Mouse (Mus musculus): ENCODE measurements around the gene Tnni3k. TPM values are rescaled to one million over a fixed set of nuclear protein-coding genes. Genes with fewer than 3 reads are reported as not detected.
"Not testable (repeated sequence)": the region's sequence is repeated elsewhere in the genome, so short reads cannot be mapped to it uniquely, and the experiment has no call there.

Tnni3k gene
- polyA plus RNA-seq, 1 experiment from 2014 or later, result 0.10 TPM

DNA sequence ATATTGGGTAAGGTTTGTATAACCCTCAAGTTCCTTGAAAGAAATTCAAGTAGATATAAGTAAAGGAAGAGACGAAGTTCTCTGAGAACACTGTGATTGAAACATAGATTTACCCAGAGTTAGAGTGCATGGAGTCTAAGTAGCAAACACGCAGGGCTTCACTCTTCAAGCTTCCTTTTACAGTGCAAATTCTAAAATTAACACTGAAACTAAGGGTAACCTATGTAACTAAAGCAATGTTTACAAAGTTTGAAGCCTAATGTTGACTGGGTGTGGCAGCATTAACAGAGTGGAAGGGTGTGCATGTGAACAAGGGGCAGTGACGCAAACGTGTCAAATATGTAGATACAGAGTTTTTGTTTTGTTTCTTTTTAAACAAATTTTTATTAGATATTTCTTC lies 186.4 kb downstream of the Tnni3k start:
- Histone ChIP-seq H3K36me3 (no peaks in the 10 kb centered on the region), H3K27ac (replicated peaks) (no peak overlapping the region), H3K4me2 (replicated peaks) (no peak overlapping the region), H3K27me3 (no peaks in the 10 kb centered on the region), H3K9me3 (no peaks in the 10 kb centered on the region), H3K9ac (replicated peaks) (no peak overlapping the region), H3K4me1 (no peaks in the 10 kb centered on the region), H3K4me3 (no peak overlapping the region)
- ATAC-seq (replicated peaks), result no peak
- 91% methylated on average over 4 of the region's 4 CpGs for WGBS

DNA sequence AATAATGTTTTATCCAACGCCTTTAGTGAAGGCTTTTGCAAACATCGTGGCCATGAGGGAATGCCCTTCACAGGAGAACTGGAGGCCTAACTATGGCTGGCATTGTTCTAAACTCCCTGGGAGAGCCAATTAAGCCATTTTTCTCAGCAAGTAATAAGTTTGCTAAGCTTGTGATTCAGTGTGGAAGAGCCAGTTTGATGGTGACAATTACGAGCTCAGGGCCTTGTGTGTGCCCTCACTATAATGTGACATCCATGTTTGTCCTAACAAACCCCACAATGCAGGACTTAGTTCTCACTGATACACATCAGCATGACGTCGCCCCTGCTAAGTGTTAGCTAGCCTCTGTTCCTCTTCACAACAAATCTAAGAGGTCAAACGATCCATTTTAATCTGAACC lies 193.3 kb downstream of the Tnni3k start:
- no peak for ATAC-seq (replicated peaks)
- Histone ChIP-seq H3K4me1 (no peaks in the 10 kb centered on the region), H3K27ac (replicated peaks) (no peak overlapping the region), H3K9me3 (no peaks in the 10 kb centered on the region), H3K36me3 (no peaks in the 10 kb centered on the region), H3K27me3 (no peaks in the 10 kb centered on the region), H3K4me2 (replicated peaks) (no peak overlapping the region), H3K9ac (replicated peaks) (no peak overlapping the region), H3K4me3 (no peak overlapping the region)
- WGBS, result 18% methylated on average over 6 of the region's 6 CpGs

DNA sequence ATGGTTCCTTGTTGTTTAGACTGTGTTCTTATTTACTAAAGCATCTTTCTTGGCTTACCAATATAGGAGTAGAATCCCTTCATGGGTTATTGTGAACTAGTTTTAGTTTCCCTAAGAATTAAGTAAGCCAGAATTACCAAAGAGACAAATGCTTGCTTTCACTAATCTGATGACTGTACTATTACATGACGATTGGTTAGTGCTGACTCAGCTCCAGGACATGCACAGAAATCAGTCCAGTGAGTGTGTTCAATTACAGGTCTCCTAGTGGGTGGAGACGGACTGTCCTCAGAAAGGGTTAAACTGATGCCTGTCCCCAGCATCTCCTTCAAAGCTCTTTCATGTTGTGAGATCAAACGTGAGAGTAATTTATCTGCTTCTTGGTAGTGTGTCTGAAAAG lies 195.5 kb downstream of the Tnni3k start:
- no peak for ATAC-seq (replicated peaks)

DNA sequence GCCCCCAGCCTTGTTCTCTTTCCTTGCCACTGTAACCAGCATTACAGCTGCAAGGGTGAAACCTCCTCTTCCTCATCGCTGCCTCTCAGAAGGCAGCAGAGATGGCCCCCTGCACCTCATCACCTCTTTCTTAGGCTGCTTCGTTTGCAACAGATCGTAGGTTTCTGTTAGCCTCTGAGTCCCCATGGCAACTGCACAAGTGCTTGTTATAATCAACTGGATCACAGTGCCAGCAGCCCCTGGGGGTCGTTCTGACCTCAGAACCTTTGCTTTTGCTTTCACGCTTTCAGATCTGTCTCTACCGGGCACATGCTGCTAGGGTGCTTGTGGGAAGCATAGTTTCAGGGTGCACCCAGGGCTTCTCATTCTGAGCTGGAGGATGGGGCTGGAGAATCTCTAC lies 201.9 kb downstream of the Tnni3k start:
- Histone ChIP-seq H3K9me3 (no peaks in the 10 kb centered on the region), H3K9ac (replicated peaks) (no peak overlapping the region), H3K4me2 (replicated peaks) (no peak overlapping the region), H3K4me1 (peaks cover 18% of the 10 kb centered on the region), H3K27ac (replicated peaks) (no peak overlapping the region), H3K4me3 (no peak overlapping the region), H3K27me3 (no peaks in the 10 kb centered on the region), H3K36me3 (no peaks in the 10 kb centered on the region)
- 17% methylated on average over 6 of the region's 6 CpGs for WGBS
- peak; percentile 55; the same call in 1 of the 2 replicates for ATAC-seq (replicated peaks)

More for the DNA sequence above, 195.5 kb downstream of the Tnni3k start:
- no peak overlapping the region for H3K9ac ChIP-seq (replicated peaks)
- no peaks in the 10 kb centered on the region for H3K9me3 ChIP-seq
- 47% methylated on average over 3 of the region's 3 CpGs for WGBS
- H3K27me3 ChIP-seq, result no peaks in the 10 kb centered on the region
- no peaks in the 10 kb centered on the region for H3K4me1 ChIP-seq
- H3K4me2 ChIP-seq (replicated peaks), result no peak overlapping the region
- H3K4me3 ChIP-seq, result no peak overlapping the region
- no peak overlapping the region for H3K27ac ChIP-seq (replicated peaks)
- no peaks in the 10 kb centered on the region for H3K36me3 ChIP-seq

DNA sequence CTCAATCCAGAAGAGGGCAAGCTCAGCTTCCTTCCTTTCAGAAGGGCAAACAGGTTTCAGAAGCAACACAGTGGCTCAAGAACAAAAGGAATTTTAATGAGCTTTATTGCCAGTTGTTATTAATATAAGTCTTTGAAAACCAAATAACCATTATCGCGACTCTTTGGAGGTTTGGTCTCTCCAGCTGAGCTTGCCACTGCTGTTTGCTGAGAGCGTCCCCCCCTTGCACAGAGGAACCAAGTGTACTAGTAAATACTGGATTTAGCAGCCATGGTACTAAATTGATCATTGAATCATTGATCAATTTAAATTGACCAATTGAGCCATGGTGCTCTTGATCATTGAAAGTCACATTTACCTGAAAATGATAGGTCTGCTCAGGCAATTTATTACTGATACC lies 202.9 kb downstream of the Tnni3k start:
- Histone ChIP-seq H3K9me3 (no peaks in the 10 kb centered on the region), H3K27ac (replicated peaks) (no peak overlapping the region), H3K9ac (replicated peaks) (no peak overlapping the region), H3K4me1 (peaks cover 18% of the 10 kb centered on the region), H3K27me3 (no peaks in the 10 kb centered on the region), H3K4me3 (no peak overlapping the region), H3K36me3 (no peaks in the 10 kb centered on the region), H3K4me2 (replicated peaks) (no peak overlapping the region)
- WGBS, result 31% methylated on average over 3 of the region's 3 CpGs
- ATAC-seq (replicated peaks), result no peak

DNA sequence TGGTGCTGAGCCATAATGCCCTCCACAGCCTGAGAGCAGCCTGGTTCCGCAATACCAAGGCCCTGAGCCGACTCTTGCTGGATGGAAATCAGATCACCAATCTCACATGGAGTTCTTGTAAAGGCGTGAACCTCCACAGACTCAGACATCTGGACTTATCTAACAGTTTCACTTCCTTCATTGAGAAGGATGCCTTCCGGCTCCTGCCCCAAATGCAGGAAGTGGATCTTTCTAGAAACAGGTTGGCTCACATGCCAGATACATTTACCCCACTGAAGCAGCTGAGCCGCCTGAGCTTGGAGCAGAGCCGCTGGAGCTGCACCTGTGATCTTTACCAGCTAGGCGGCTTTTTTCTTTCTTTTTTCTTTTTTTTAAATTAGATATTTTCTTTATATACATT lies 213.0 kb downstream of the Tnni3k start:
- H3K36me3 ChIP-seq, result no peaks in the 10 kb centered on the region

DNA sequence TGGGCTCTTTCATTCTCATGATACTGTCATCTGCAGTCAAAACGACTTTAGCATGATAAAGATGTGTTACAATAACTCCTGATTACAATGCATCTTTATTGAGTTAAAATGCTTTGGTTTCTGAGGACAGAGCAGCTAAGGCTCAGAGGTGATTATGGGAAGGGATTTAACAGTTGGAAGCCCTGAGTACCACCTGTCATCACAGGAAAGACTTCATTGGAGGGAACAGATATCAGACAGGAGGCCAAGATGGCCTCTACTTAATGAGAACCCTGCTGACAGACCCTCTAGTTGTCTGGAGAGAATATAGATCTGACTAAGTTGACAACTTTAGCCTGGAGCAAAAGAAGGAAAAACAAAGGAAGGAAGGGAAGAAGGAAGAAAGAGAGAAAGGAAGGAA lies 214.1 kb downstream of the Tnni3k start:
- no peaks in the 10 kb centered on the region for H3K27me3 ChIP-seq
- H3K4me2 ChIP-seq (replicated peaks), result no peak overlapping the region
- H3K27ac ChIP-seq (replicated peaks), result no peak overlapping the region
- no peak overlapping the region for H3K4me3 ChIP-seq
- H3K4me1 ChIP-seq, result no peaks in the 10 kb centered on the region
- 30% methylated on average over 1 of the region's 1 CpGs for WGBS
- no peak for ATAC-seq (replicated peaks)
- no peak overlapping the region for H3K9ac ChIP-seq (replicated peaks)
- no peaks in the 10 kb centered on the region for H3K36me3 ChIP-seq
- no peaks in the 10 kb centered on the region for H3K9me3 ChIP-seq

More for the DNA sequence above, 213.0 kb downstream of the Tnni3k start:
- Histone ChIP-seq H3K27me3 (no peaks in the 10 kb centered on the region), H3K9me3 (no peaks in the 10 kb centered on the region), H3K4me3 (no peak overlapping the region), H3K4me2 (replicated peaks) (no peak overlapping the region), H3K4me1 (no peaks in the 10 kb centered on the region), H3K9ac (replicated peaks) (no peak overlapping the region), H3K27ac (replicated peaks) (no peak overlapping the region)
- no peak for ATAC-seq (replicated peaks)
- 95% methylated on average over 7 of the region's 7 CpGs for WGBS

DNA sequence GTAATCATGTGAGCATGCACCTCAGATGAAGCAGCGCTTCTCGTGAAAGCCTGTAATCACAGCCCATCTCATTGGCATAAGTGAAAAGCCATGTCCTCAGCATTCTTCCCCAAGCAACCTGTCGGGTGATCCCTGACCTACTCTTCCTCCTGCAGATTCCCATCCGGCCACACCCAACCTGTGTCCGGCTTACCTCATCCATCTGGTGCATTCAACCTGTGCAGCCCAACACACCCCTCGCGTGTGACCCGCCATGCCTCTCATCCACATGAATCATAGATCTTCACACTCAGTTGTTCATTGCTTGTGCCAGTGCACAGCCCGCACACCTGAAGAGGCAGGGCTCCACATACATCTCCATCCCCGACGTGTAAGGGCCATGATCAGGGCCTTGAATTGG lies 217.3 kb downstream of the Tnni3k start:
- Histone ChIP-seq H3K9me3 (no peaks in the 10 kb centered on the region), H3K27me3 (no peaks in the 10 kb centered on the region), H3K9ac (replicated peaks) (no peak overlapping the region), H3K27ac (replicated peaks) (no peak overlapping the region), H3K4me2 (replicated peaks) (no peak overlapping the region), H3K36me3 (no peaks in the 10 kb centered on the region), H3K4me1 (no peaks in the 10 kb centered on the region), H3K4me3 (no peak overlapping the region)
- WGBS, result 93% methylated on average over 11 of the region's 11 CpGs
- ATAC-seq (replicated peaks), result no peak

DNA sequence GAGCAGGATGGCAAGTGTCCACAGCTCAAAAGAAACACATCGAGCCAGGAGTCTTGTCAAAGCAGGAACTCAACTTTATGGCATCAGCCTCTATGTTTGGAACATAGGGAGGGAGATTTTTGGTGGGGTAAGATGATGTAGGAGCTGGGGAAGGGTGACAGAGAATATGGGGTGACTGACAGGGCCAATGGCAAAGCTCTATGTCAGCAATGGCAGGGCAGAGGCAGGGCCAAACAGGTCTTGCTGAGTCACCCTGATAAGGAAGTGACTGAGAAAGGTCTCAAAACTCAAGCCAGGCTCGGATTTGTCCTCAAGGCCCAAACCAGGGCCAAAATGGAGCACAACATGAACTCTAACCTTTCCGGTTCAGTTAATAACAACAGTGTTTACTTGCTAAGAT lies 219.1 kb downstream of the Tnni3k start:
- 67% methylated on average over 3 of the region's 3 CpGs for WGBS
- Histone ChIP-seq H3K9me3 (no peaks in the 10 kb centered on the region), H3K27ac (replicated peaks) (no peak overlapping the region), H3K4me2 (replicated peaks) (no peak overlapping the region), H3K4me1 (no peaks in the 10 kb centered on the region), H3K36me3 (no peaks in the 10 kb centered on the region), H3K4me3 (no peak overlapping the region), H3K9ac (replicated peaks) (no peak overlapping the region), H3K27me3 (no peaks in the 10 kb centered on the region)
- ATAC-seq (replicated peaks), result no peak

DNA sequence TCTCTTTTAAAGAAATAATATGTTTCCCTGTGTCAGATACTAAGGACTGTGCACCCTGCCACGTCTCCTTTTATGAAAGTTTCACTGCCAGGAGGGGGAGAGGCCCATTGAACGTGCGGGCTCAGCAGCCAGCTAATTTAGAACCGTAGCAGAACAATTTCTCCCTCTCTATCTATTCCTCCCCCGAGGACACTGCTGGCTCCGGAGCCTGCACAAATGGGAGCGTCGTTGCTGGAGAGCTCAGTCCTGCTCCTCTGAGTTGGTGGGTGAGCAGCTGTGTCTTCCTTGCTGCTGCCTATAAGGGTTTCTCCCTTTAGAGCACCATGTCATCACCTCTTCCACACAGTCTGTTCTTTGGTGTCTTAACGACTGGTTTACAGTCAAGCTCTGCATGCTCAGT lies 220.8 kb downstream of the Tnni3k start:
- Histone ChIP-seq H3K9me3 (no peaks in the 10 kb centered on the region), H3K9ac (replicated peaks) (no peak overlapping the region), H3K4me3 (no peak overlapping the region), H3K4me2 (replicated peaks) (no peak overlapping the region), H3K27me3 (no peaks in the 10 kb centered on the region), H3K27ac (replicated peaks) (no peak overlapping the region), H3K36me3 (no peaks in the 10 kb centered on the region), H3K4me1 (no peaks in the 10 kb centered on the region)
- no peak for ATAC-seq (replicated peaks)
- WGBS, result 60% methylated on average over 9 of the region's 9 CpGs

DNA sequence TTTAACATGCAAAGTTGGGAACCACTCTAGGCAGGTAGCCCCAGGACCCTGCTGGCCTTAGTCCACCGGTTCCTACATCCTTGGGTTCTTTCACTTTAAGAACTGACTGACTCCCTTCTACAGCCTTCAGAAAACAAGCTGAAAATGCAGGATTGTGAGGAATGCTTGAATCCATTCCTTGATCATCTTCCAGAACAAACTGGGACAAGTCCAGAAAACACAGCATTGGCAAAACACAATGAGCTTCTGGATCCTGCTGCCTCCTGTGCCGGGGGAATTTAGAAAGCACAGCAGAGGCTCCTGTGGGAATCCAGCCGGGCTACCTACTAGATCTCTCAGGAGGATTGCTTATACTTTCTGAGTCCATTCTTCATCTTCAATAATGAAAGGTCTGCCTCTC lies 229.5 kb downstream of the Tnni3k start:
- Histone ChIP-seq H3K4me3 (no peak overlapping the region), H3K4me2 (replicated peaks) (no peak overlapping the region), H3K4me1 (no peaks in the 10 kb centered on the region), H3K9me3 (no peaks in the 10 kb centered on the region), H3K9ac (replicated peaks) (no peak overlapping the region), H3K27me3 (no peaks in the 10 kb centered on the region), H3K36me3 (no peaks in the 10 kb centered on the region), H3K27ac (replicated peaks) (no peak overlapping the region)
- ATAC-seq (replicated peaks), result no peak
- 75% methylated on average over 3 of the region's 3 CpGs for WGBS

DNA sequence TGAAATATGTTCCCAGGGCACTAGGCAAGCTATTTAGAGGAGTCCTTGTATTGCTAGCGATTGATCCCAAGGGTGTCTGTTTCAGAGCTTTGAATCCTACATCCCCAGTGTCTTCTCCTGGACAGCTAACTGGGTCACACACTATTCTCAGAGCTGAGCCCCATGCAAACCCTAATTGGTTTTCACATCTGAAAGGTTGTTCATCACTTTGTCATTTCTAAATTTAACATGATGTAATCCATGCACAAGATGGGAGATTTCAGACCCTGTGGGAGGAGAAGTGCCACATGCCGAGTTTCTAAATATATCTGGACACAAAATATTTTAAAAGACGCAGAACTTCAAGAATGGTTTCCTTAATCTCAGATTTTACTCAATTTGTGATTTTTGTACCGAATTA lies 230.5 kb downstream of the Tnni3k start:
- Histone ChIP-seq H3K4me2 (replicated peaks) (no peak overlapping the region), H3K4me3 (no peak overlapping the region), H3K9ac (replicated peaks) (no peak overlapping the region), H3K36me3 (no peaks in the 10 kb centered on the region), H3K9me3 (no peaks in the 10 kb centered on the region), H3K4me1 (no peaks in the 10 kb centered on the region), H3K27me3 (no peaks in the 10 kb centered on the region), H3K27ac (replicated peaks) (no peak overlapping the region)
- 92% methylated on average over 4 of the region's 4 CpGs for WGBS
- no peak for ATAC-seq (replicated peaks)

DNA sequence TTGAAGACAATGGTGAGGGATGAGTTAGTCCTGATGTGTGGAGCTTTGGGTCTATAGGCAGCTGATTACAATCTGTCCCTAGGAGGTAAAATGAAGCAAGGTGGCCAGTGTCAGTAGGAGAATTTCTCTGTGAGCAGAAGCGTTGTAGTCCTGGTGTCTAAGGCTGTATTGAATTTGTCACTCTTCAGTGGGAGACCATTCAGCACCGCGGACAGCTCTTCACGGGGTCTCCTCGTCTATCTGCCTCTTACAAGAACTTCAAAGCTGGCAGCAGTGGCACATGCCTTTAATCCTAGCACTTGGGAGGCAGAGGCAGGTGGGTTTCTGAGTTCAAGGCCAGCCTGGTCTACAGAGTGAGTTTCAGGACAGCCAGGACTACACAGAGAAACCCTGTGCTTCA lies 235.5 kb downstream of the Tnni3k start:
- not testable (repeated sequence) for ATAC-seq (replicated peaks); H3K4me3 ChIP-seq; H3K9ac ChIP-seq (replicated peaks); H3K27me3 ChIP-seq; H3K36me3 ChIP-seq; H3K27ac ChIP-seq (replicated peaks); H3K4me2 ChIP-seq (replicated peaks); H3K9me3 ChIP-seq
- H3K4me1 ChIP-seq, result peaks cover 28% of the 10 kb centered on the region
- 20% methylated on average over 5 of the region's 5 CpGs for WGBS
